Mouse (Mus musculus): ENCODE data around the gene Slc7a6os. TPM values are rescaled to one million over a fixed set of nuclear protein-coding genes. Genes with fewer than 3 reads are reported as not detected.

Gene Slc7a6os
- total and polyA plus RNA-seq, 3 experiments = 38.7 to 65.1 (median 62.5) TPM

DNA sequence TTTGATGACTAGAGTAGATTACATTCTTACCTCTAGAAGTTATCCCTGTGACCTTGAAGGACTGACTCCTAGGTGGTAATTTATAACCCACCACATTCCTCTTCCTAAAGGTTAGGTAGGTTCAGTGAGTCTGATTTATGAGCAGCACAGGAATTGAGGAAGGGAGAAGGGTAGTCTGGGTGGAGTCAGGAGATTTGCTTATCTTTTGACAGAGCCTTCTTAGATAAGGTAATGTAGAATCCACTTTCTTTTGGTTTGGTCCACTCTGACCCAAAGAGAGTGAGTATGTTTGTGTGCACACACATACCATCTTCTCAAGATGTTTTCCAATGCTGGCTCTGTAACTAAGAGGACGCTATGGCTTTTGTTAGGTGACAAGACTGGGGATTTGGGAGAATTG lies 33.1 kb downstream of the Slc7a6os start:
- Histone ChIP-seq H3K9ac (ENCODE audit: insufficient read depth, low read depth) (no peak overlapping the region), H3K9me3 (replicated peaks; ENCODE audit: low read length) (no peaks in the 10 kb centered on the region), H3K27ac (ENCODE audit: insufficient read depth, low read depth) (no peak overlapping the region), H3K79me2 (replicated peaks; ENCODE audit: control insufficient read depth, extremely low read depth, insufficient read depth, poor library complexity, severe bottlenecking) (peaks cover 45% of the 10 kb centered on the region), H3K27me3 (replicated peaks) (no peaks in the 10 kb centered on the region), H3K36me3 (replicated peaks in 1 of 2; ENCODE audit: control insufficient read depth in 1 of 2, insufficient read depth in 1 of 2, low read length in 1 of 2) (peaks cover 17 to 59% of the 10 kb centered on the region in 2 experiments), H3K4me3 (replicated peaks in 1 of 3; ENCODE audit: low read depth in 2 of 3, low read length in 2 of 3, poor library complexity in 1 of 3) (no peak overlapping the region), H3K4me1 (ENCODE audit: control insufficient read depth in 1 of 2, insufficient read depth in 2 of 2) (peaks cover 0 to 14% of the 10 kb centered on the region in 2 experiments; a peak in 2 of 4 replicates), H3K4me2 (ENCODE audit: insufficient read depth, low read depth, poor library complexity, severe bottlenecking) (no peak overlapping the region)
- no peak for DNase-seq (ENCODE audit: extremely low read depth)
- TF ChIP-seq ETS1 (conservative IDR thresholded peaks at IDR 0.05; ENCODE audit: low read depth, low read length) = no peak
- TF ChIP-seq IRF4 (IDR thresholded peaks at IDR 0.05; ENCODE audit: low read depth, low read length) = no peak
- TF ChIP-seq UBTF (IDR thresholded peaks at IDR 0.05; ENCODE audit: low read depth, low read length) = no peak
- TF ChIP-seq USF2 (conservative IDR thresholded peaks at IDR 0.05; ENCODE audit: low read depth, low read length) = no peak
- no peak for TF ChIP-seq CHD1 (IDR thresholded peaks at IDR 0.05; ENCODE audit: low read depth, low read length)
- TF ChIP-seq JUN (IDR thresholded peaks at IDR 0.05; ENCODE audit: insufficient read depth, low read depth, low read length) = no peak
- no peak for TF ChIP-seq PAX5 (IDR thresholded peaks at IDR 0.05; ENCODE audit: low read length)
- TF ChIP-seq CTCF (conservative IDR thresholded peaks at IDR 0.05 in 1 of 2, IDR thresholded peaks at IDR 0.05 in 1 of 2; ENCODE audit: low read depth in 2 of 2, low read length in 2 of 2) = no peak
- TF ChIP-seq MAFK (IDR thresholded peaks at IDR 0.05; ENCODE audit: insufficient replicate concordance, low read length) = no peak
- no peak for TF ChIP-seq ZKSCAN1 (IDR thresholded peaks at IDR 0.05; ENCODE audit: borderline replicate concordance, low read depth, low read length)
- TF ChIP-seq SIN3A (IDR thresholded peaks at IDR 0.05; ENCODE audit: low read length) = no peak
- no peak for TF ChIP-seq MAX (IDR thresholded peaks at IDR 0.05; ENCODE audit: low read length)
- TF ChIP-seq ELF1 (IDR thresholded peaks at IDR 0.05; ENCODE audit: low read depth, low read length) = no peak
- TF ChIP-seq TBP (conservative IDR thresholded peaks at IDR 0.05; ENCODE audit: low read depth, low read length) = no peak
- in situ Hi-C loops (cut with MboI; ENCODE audit: low pct_ligation_motif_present, low pct_unique_long_range_greater_than_20kb, low sequenced_read_pairs) (no loop called here), dilution Hi-C loops (cut with MboI; ENCODE audit: extremely low pct_ligation_motif_present, extremely low pct_unique_long_range_greater_than_20kb, low sequenced_read_pairs) (no loop called here)

DNA sequence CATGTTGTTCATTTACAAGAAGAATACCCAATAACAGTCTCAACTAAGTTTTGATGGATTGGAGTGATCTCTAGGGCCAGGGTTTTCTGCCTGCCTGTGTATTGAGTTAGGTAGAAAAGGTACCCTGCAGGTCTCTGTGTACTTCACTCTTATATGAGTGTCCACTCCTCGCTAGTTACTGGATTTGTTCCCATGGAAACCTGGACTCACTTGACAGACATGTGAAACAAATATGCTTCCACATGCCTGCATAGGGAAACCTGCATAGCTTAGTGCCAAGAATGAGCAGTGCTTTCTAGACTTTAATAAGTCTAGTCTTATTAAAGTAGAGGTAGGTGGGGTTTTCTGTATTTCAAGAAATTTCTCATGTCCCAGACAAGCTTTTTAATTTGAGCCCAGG lies 33.8 kb downstream of the Slc7a6os start:
- peaks cover 0 to 16% of the 10 kb centered on the region in 2 experiments; a peak in 2 of 4 replicates for H3K4me1 ChIP-seq (ENCODE audit: control insufficient read depth in 1 of 2, insufficient read depth in 2 of 2)
- in situ Hi-C loops (cut with MboI; ENCODE audit: low pct_ligation_motif_present, low pct_unique_long_range_greater_than_20kb, low sequenced_read_pairs) = no loop called here
- TF ChIP-seq MYC (IDR thresholded peaks at IDR 0.05; ENCODE audit: low read depth, low read length) (no peak), IRF4 (IDR thresholded peaks at IDR 0.05; ENCODE audit: low read depth, low read length) (no peak), E2F4 (IDR thresholded peaks at IDR 0.05; ENCODE audit: insufficient replicate concordance, low read depth, low read length) (no peak), KAT2A (IDR thresholded peaks at IDR 0.05; ENCODE audit: insufficient replicate concordance, low read length) (no peak), JUND (conservative IDR thresholded peaks at IDR 0.05; ENCODE audit: low read depth, low read length) (no peak), USF2 (conservative IDR thresholded peaks at IDR 0.05; ENCODE audit: low read depth, low read length) (no peak), ZC3H11A (IDR thresholded peaks at IDR 0.05; ENCODE audit: low read depth, low read length) (no peak), HCFC1 (IDR thresholded peaks at IDR 0.05; ENCODE audit: low read depth, low read length) (no peak), ZKSCAN1 (IDR thresholded peaks at IDR 0.05; ENCODE audit: borderline replicate concordance, low read depth, low read length) (no peak)
- no peak overlapping the region for H3K9ac ChIP-seq (ENCODE audit: insufficient read depth, low read depth)
- no peak overlapping the region for H3K27ac ChIP-seq (ENCODE audit: insufficient read depth, low read depth)
- peaks cover 45% of the 10 kb centered on the region for H3K79me2 ChIP-seq (replicated peaks; ENCODE audit: control insufficient read depth, extremely low read depth, insufficient read depth, poor library complexity, severe bottlenecking)
- no peak for DNase-seq (ENCODE audit: extremely low read depth)
- dilution Hi-C loops (cut with MboI; ENCODE audit: extremely low pct_ligation_motif_present, extremely low pct_unique_long_range_greater_than_20kb, low sequenced_read_pairs) = no loop called here
- H3K9me3 ChIP-seq (replicated peaks; ENCODE audit: low read length) = no peaks in the 10 kb centered on the region
- H3K36me3 ChIP-seq (replicated peaks in 1 of 2; ENCODE audit: control insufficient read depth in 1 of 2, insufficient read depth in 1 of 2, low read length in 1 of 2) = peaks cover 11 to 55% of the 10 kb centered on the region in 2 experiments
- H3K27me3 ChIP-seq (replicated peaks) = no peaks in the 10 kb centered on the region
- no peak overlapping the region for H3K4me2 ChIP-seq (ENCODE audit: insufficient read depth, low read depth, poor library complexity, severe bottlenecking)
- no peak overlapping the region for H3K4me3 ChIP-seq (replicated peaks in 1 of 3; ENCODE audit: low read depth in 2 of 3, low read length in 2 of 3, poor library complexity in 1 of 3)

Data from CH12.LX (cell line).